Mouse (Mus musculus) brown adipose tissue, adult 24 weeks (tissue): ENCODE data around the gene Hist1h2bf. TPM values are rescaled to one million over a fixed set of nuclear protein-coding genes. Genes with fewer than 3 reads are reported as not detected.
A peak's percentile ranks its signal among the peaks of the same experiment; 100 is the strongest.
"Not testable (repeated sequence)": the region's sequence is repeated elsewhere in the genome, so short reads cannot be mapped to it uniquely, and the experiment has no call there.

Experiments used
- H3K27ac ChIP-seq: fragments of 200-500 bp; replicated peaks from 2 replicates; pipeline ENCODE4 v1.5.1; 2012; ENCODE audit warnings: low read depth, mild to moderate bottlenecking, low read length
- H3K4me1 ChIP-seq: fragments of 200-500 bp; 2 replicates; pipeline ENCODE4 v1.6.1; 2012; ENCODE audit warnings: low read length, mixed read lengths; ENCODE audit not compliant: control insufficient read depth, insufficient read depth, insufficient read length
- H3K4me3 ChIP-seq: fragments of 200-500 bp; 2 replicates; pipeline ENCODE4 v1.5.1; 2012; ENCODE audit warnings: low read depth, mild to moderate bottlenecking, low read length, moderate library complexity; ENCODE audit not compliant: insufficient read depth
- polyA plus RNA-seq: library from polyadenylated mRNA; stranded (reverse); fragments of >200 nt; gene quantifications from 2 replicates; pipeline ENCODE4 v1.2.4, GENCODE M21; 2012; ENCODE audit not compliant: missing spikeins, insufficient read depth, insufficient read length

Gene Hist1h2bf
- polyA plus RNA-seq, 1 experiment: not detected

GRCm38 (mm10) chr13:23551146-23551834 is 22.7 kb downstream of the Hist1h2bf start, which contains the start of gene Hist1h4f:
Gene Hist1h4f (minus strand): TSS chr13:23551648.
- Histone ChIP-seq H3K27ac (0 out of 2 replicates have a peak within 1 kb of the TSS, but pooled peaks have one; percentile 5), H3K4me3 (peak within 1 kb of the TSS; percentile 50)
- not testable (repeated sequence) for H3K4me1 ChIP-seq

DNA sequence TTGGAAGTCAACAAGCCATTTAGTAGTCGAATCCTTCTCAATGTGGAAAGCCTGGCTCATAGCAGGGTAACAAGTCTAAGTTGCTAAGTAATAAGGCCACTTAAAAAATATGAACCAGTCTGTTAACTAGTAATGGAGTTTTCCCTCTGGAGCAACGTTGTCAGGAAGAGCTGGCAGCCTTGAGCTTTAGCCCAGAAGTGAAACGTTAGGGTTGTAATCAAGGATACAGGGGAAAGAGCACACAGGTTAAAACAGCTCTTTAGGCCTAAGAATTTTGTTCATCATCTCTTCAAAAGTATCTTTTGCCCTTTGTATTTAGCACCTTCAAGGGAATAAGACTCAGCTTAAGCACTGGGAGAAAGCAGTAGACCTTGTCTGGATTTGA is 23.2 kb downstream of the Hist1h2bf start:
- H3K4me1 ChIP-seq: no peaks in the 10 kb centered on the region
- no peak overlapping the region for H3K27ac ChIP-seq
- peak overlapping the region; percentile 50; the same call in 1 of the 2 replicates for H3K4me3 ChIP-seq

DNA sequence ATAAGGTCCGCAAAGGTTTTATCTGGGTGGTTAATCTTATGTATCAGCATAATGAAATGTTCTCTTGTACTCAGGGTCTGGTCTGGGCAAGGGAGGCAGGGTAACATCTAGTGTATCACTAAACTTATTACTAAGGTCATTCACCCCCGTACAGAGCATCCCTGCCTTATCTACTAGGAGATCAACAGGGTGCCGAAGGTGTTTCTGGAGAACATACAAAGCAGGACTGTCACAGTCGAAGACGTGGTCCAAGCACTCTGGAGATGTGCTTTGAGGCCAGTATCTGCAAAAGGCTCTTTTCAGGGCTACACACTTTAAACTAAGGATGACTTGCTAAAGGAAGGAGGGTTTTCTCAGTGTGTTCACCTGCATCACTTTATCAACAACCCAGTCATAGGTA is 27.3 kb downstream of the Hist1h2bf start:
- H3K27ac ChIP-seq: no peak overlapping the region
- no peaks in the 10 kb centered on the region for H3K4me1 ChIP-seq
- H3K4me3 ChIP-seq: no peak overlapping the region

DNA sequence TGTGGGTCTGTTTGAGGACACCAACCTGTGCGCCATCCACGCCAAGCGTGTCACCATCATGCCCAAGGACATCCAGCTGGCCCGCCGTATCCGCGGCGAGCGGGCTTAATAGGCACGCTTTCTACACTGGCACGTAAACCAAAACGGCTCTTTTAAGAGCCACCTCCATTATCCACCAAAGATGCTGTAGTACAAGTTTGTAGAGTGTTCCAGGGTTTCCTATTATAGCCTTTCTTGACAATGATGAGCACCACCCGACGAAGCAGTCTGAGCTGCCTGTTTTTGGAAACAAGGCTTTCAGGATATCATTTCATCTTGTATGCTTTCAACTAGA is 29.2 kb downstream of the Hist1h2bf start:
- not testable (repeated sequence) for H3K4me1 ChIP-seq, H3K27ac ChIP-seq

DNA sequence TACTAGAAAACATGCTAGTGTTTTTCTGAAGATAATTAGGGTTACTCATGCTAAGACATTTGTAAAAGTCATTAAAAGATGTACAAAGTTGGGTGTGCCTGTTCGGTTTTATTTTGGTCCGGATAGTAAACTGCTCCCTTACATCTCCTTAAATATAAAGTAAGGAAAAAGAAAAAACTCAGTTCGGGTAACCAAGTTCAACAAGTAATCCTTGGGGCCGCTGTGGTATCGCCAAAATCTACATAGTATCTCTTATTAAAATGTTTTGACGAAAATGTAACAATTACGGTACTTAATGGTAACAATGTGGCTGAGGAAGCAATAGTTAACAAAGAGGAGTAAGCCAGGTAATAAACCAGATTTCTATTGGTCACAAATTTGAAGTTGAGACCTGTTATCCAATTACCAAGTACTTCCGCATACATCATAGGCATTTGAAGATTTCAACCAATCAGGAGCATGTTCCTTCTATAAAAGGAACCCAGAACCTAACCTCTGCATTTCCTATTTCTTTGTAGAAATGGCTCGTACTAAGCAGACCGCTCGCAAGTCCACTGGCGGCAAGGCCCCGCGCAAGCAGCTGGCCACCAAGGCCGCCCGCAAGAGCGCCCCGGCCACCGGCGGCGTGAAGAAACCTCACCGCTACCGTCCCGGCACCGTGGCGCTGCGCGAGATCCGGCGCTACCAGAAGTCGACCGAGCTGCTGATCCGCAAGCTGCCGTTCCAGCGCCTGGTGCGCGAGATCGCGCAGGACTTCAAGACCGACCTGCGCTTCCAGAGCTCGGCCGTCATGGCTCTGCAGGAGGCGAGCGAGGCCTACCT is 29.8 kb downstream of the Hist1h2bf start, which contains the start of gene Hist1h3f:
TSS of gene Hist1h3f (plus strand) at position 88 of the 822 bp plus-strand sequence.
- Histone ChIP-seq H3K4me3 (peak within 1 kb of the TSS; percentile 84), H3K27ac (0 out of 2 replicates have a peak within 1 kb of the TSS, but pooled peaks have one; percentile 40), H3K4me1 (no peaks in the 10 kb centered on the region)

More for the DNA sequence above, 29.2 kb downstream of the Hist1h2bf start:
- peak overlapping the region; percentile 84 for H3K4me3 ChIP-seq

- not testable (repeated sequence) for H3K4me1 ChIP-seq
- Histone ChIP-seq H3K27ac (0 out of 2 replicates have a peak within 1 kb of the TSS, but pooled peaks have one; percentile 40), H3K4me3 (peak within 1 kb of the TSS; percentile 74)
These were observed 30.9 kb downstream of the Hist1h2bf start, which contains the start of gene Hist1h2bh for GRCm38 (mm10) chr13:23542999-23543607. Gene Hist1h2bh (minus strand): TSS chr13:23543392.

GRCm38 (mm10) chr13:23542225-23542980 is 31.6 kb downstream of the Hist1h2bf start:
- not testable (repeated sequence) for H3K27ac ChIP-seq, H3K4me1 ChIP-seq

DNA sequence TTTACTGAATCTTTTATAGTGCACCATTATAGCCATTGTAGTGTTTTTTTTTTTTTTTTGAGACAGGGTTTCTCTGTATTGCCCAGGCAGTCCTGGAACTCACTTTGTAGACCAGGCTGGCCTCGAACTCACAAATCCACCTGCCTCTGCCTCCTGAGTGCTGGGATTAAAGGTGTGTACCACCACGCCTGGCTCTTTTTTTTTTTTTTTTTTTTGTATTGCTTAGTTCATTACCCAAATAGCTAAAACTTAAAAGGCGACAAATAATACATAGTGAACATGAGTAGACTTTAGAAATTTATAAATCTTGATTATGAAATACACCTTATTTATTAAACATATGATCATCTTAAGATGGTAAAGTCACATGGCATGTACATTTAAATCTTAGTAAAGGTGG is 32.5 kb downstream of the Hist1h2bf start:
- no peak overlapping the region for H3K4me3 ChIP-seq
- H3K4me1 ChIP-seq: no peaks in the 10 kb centered on the region
- H3K27ac ChIP-seq: no peak overlapping the region

More at GRCm38 (mm10) chr13:23542225-23542980, 31.6 kb downstream of the Hist1h2bf start:
- H3K4me3 ChIP-seq: peak overlapping the region; percentile 74

DNA sequence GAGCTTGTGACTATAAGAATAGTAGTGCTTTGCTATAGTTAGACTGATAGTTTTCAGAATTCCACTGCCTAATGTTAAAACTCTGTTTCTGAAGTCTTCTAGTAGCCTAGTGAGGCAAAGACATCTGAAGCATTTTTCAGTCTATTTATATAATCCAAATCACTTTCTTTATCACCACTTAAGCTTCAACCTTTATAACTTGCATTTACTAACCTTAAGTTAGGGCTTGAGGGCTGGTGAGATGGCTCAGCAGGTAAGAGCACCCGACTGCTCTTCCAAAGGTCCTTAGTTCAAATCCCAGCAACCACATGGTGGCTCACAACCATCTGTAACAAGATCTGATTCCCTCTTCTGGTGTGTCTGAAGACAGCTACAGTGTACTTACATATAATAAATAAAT is 34.2 kb downstream of the Hist1h2bf start:
- H3K27ac ChIP-seq, H3K4me1 ChIP-seq, H3K4me3 ChIP-seq: not testable (repeated sequence)

GRCm38 (mm10) chr13:23538249-23538648 is 35.7 kb downstream of the Hist1h2bf start:
- Histone ChIP-seq H3K27ac (no peak overlapping the region), H3K4me1 (0 out of 2 replicates have a peak, but pooled peaks cover 2% of the 10 kb centered on the region), H3K4me3 (no peak overlapping the region)

DNA sequence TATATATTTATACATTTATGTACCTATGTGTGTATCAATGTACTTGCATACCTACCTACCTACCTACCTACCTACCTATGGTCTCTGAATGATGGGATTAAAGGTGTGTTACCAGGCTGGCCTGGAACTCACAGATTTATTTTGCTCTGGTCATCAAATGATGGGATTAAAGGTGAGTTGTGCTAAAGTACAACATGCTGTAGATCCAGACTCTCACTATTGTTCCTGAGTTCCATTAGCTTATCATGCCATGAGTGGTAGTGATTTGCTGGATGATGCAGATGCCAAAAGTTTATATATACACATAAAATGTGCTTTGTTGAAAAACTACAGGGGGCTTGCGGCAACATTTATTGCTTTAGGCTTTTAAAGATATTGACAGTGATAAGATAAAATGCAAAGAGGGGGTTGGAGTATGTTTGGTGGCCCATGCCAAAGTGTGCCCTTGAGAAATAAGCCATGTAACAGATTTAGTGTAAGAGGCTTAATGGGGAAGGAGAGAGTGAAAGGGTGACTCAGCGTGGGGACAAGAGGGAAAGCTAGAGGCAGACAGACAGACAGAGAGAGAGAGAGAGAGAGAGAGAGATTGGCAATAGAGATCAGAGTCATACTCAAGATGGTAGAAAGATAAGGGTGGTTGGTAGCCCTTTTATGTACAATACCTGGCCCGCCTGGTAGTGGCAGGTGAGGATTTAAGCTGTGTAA is 36.8 kb downstream of the Hist1h2bf start:
- peaks cover 8% of the 10 kb centered on the region for H3K4me1 ChIP-seq
- no peak overlapping the region for H3K27ac ChIP-seq
- H3K4me3 ChIP-seq: no peak overlapping the region

DNA sequence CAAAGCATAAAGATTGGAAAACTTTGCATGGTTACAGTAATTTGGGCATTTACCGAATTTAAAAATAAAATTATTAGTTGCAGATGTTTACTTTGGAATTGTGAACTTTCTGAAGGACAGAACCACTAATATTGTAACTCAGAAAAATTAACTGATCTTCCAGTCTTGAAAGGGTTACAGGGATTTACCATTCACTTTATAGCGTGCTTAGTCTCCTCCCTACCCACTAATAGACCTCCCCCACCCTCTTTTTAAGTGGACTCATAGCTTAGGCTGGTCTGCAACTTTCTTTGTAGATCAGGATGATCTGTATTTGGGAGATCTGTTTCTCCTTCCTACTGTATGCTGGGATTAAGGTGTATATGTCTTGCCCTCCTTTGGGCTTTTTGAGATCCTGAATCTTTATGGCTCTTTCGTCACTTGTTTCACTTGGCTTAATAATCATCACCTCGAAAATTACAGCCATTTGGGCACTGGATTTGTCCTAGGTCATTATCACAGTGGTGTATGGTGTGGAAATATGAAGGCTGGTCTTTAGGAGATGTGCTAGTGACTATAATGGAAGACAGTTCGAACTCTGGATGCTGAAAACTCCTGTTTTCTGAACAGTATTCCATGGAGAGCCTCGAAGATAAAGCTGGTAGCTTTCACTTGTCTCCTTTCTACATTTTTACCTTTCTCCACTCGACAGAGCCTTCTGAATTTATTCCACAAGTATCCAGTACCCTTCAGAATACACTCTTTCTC is 37.7 kb downstream of the Hist1h2bf start:
- no peak overlapping the region for H3K27ac ChIP-seq

GRCm38 (mm10) chr13:23535137-23536075 is 38.6 kb downstream of the Hist1h2bf start, which contains the start of gene Hist1h3g:
Gene Hist1h3g (plus strand): TSS chr13:23535422.
- 0 out of 2 replicates have a peak within 1 kb of the TSS, but pooled peaks have one; percentile 2 for H3K27ac ChIP-seq
- H3K4me3 ChIP-seq: peak within 1 kb of the TSS; percentile 57
- H3K4me1 ChIP-seq: not testable (repeated sequence)

More for the DNA sequence above, 37.7 kb downstream of the Hist1h2bf start:
- peaks cover 8% of the 10 kb centered on the region for H3K4me1 ChIP-seq
- no peak overlapping the region for H3K4me3 ChIP-seq
